Mouse (Mus musculus) cerebellum, adult 2 months (tissue): Measurements from ENCODE around the gene Cabp2. TPM values are rescaled to one million over a fixed set of nuclear protein-coding genes. Genes with fewer than 3 reads are reported as not detected.

Source experiments
- DNase-seq, 2 experiments: peaks; one replicate each; pipeline ENCODE4 v3.0.0; 2021
- H3K27ac ChIP-seq: fragments of 200-500 bp; 2 replicates; pipeline ENCODE4 v1.5.1; 2012; ENCODE audit warnings: low read length, control low read depth, inconsistent platforms; ENCODE audit not compliant: insufficient read depth
- H3K27me3 ChIP-seq: fragments of 200-500 bp; 2 replicates; pipeline ENCODE4 v1.6.1; 2012; ENCODE audit warnings: inconsistent platforms, mild to moderate bottlenecking, low read length, moderate library complexity; ENCODE audit not compliant: control insufficient read depth, insufficient read depth
- H3K4me1 ChIP-seq: fragments of 200-500 bp; 2 replicates; pipeline ENCODE4 v1.6.1; 2011; ENCODE audit warnings: low read length; ENCODE audit not compliant: control insufficient read depth, insufficient read depth
- H3K4me3 ChIP-seq: fragments of 200-500 bp; replicated peaks from 2 replicates; pipeline ENCODE3; 2011; ENCODE audit warnings: mild to moderate bottlenecking, low read depth, low read length, control low read depth; ENCODE audit not compliant: insufficient read depth
- CTCF ChIP-seq: fragments of 200-500 bp; IDR thresholded peaks from 2 replicates; pipeline ENCODE4 v1.5.1; 2011; ENCODE audit warnings: low read depth, mild to moderate bottlenecking, control low read depth, low read length, moderate library complexity, borderline replicate concordance; ENCODE audit not compliant: insufficient read depth
- POLR2A ChIP-seq: fragments of 200-500 bp; IDR thresholded peaks from 2 replicates; pipeline ENCODE4 v1.6.1; 2011; ENCODE audit warnings: low read length, control low read depth, borderline replicate concordance; ENCODE audit not compliant: insufficient read depth
- WGBS: fragments of 180-500 bp; shearing (Covaris S2); methylation state at CpG from one replicate; pipeline ENCODE4 v1.1.7; 2018; 5-methylcytosine and 5-hydroxymethylcytosine counted together
- polyA plus RNA-seq: library from polyadenylated mRNA; depleted of rRNA; stranded (reverse); fragments of >200 nt; gene quantifications from 2 replicates; pipeline ENCODE4 v1.2.3, GENCODE M21; 2012

The Cabp2 gene
- polyA plus RNA-seq, 1 experiment: 5.5 TPM

DNA sequence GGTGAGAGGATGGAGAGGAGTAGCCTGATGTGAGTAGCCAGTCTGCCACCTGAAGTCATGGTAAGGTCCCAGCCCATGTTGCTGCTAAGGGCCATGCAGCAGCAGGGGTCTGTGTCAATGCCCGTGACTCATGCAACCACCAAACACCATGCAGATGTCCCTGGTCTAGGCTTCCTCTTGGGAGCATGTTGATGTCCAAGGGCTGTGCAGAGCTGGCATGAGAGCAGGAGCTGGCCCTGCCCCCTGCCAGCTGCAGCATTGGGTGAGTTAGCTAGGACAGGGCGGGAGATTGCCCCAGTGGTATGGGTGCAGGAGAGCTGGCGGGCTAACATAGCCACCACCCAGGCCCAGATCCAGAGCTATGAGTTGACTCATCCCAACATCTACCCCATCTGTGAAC, 9.1 kb downstream of the Cabp2 start:
- Histone ChIP-seq H3K4me1 (no peaks in the 10 kb centered on the region), H3K27me3 (no peaks in the 10 kb centered on the region), H3K27ac (no peak overlapping the region), H3K4me3 (no peak overlapping the region)
- TF ChIP-seq POLR2A (no peak), CTCF (no peak)
- WGBS: 83% methylated on average over 3 of the region's 3 CpGs
- DNase-seq: no peak

DNA sequence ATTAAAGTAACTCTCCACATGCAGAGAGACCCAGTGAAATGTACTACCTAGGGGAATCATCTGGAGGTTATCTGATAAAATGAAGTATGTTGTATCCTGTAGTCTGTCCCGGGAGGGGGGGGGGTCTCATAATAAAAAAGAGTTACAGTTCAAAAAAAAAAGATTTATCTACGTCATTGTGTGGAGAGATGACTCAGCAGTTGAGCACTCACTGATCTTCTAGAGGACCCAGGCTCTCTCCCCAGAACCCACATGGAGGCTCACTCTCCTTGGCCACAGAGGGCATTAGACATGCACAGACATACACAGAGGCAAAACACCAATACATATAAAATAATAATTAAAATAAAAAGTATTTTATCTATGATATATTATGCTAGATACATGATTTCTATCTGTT, 10.0 kb downstream of the Cabp2 start:
- Histone ChIP-seq H3K4me1 (no peaks in the 10 kb centered on the region), H3K4me3 (no peak overlapping the region), H3K27ac (no peak overlapping the region), H3K27me3 (no peaks in the 10 kb centered on the region)
- TF ChIP-seq CTCF (no peak), POLR2A (no peak)
- 71% methylated on average over 2 of the region's 2 CpGs for WGBS
- no peak for DNase-seq

DNA sequence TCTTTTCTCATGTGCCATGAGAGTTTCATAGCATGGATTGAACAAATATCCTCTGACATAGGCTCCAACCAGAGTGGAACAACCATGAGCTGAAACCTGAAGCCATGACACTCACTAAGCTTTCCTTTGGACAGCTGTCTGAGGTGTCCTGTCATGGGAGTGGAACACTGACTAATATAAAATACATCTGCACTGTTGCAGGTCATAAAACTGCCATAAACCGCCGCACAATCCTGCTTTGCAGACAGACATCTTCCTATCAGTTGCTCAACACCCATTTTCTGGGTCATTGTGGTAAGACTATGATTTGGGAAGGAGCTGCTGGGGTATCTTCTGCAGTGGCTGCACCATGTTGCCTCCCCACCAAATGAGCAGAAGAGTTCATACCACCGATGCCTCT, 11.4 kb downstream of the Cabp2 start:
- 89% methylated on average over 3 of the region's 3 CpGs for WGBS
- TF ChIP-seq POLR2A (no peak), CTCF (no peak)

DNA sequence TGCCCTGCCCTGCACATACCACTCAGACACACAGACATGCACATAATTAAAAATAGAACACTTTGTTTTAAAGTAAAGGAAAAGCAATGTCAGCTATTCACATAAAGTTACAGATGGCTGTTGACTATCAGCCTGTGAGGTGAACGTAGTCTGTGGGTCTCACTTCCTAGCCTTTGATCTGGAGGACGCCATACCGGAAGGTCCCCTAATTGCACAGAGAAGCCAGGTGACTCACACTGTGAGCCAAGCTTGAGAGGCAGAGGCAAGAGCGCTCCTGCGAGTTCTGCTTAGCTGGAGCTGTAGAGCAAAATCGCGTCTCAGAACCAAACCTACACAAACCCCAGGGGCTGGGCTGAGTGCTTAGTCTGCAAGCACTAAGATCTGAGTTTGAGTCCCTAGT, 12.4 kb downstream of the Cabp2 start:
- no peak overlapping the region for H3K4me3 ChIP-seq
- H3K27me3 ChIP-seq: no peaks in the 10 kb centered on the region
- WGBS: 82% methylated on average over 7 of the region's 7 CpGs
- no peak for DNase-seq
- peaks cover 3% of the 10 kb centered on the region; the same call in 1 of the 2 replicates for H3K4me1 ChIP-seq
- TF ChIP-seq POLR2A (no peak), CTCF (no peak)
- H3K27ac ChIP-seq: no peak overlapping the region

More for the DNA sequence above, 11.4 kb downstream of the Cabp2 start:
- H3K27ac ChIP-seq: no peak overlapping the region
- DNase-seq: no peak
- H3K4me1 ChIP-seq: no peaks in the 10 kb centered on the region
- no peak overlapping the region for H3K4me3 ChIP-seq
- no peaks in the 10 kb centered on the region for H3K27me3 ChIP-seq

DNA sequence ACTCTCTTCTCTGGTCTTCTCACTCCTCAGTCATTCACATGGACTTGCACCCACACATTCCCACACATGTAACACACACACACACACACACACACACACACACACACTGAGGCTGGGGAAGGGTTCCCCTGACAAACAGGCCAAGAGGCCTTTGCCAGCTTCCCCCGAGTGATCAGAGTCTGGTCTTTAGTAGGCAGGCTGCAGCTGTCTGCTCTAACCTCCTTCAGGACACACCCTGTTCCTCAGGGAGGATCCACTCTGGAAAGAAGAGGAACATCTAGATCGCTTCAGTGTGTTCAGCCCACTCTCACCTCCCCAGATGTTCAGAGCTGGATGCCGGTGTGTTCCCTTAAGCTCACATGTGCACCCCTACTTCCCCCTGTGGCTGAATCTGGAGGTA, 13.0 kb downstream of the Cabp2 start:
- no peak for DNase-seq

DNA sequence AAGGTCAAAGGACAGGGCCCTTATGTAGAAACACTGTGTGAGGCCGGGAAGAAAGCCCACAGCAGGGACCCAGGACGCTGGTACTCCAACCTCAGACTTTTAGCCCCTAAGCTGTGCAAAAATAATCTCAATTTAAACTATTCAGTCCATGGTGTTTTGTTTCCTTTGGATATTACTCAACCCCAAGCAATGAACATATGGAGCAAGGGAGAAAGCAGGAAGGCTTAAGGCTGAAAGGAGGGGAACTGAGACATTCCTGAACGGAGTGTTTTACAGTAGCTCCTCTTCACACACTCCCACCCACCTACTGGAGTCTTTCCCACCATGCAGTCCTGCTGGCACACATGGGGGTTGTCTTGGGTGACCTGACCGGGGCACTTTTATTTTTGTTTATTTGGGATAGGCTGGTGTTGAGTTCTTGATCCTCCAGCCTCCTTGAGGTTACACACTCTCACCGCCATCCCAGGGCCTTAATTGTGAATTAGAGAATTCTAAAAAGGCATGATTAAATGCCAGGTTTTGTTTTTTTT, 13.5 kb downstream of the Cabp2 start:
- no peaks in the 10 kb centered on the region for H3K27me3 ChIP-seq
- H3K4me3 ChIP-seq: no peak overlapping the region
- no peak for TF ChIP-seq CTCF
- TF ChIP-seq POLR2A: no peak
- H3K4me1 ChIP-seq: peaks cover 8% of the 10 kb centered on the region; the same call in 1 of the 2 replicates
- no peak overlapping the region for H3K27ac ChIP-seq
- 77% methylated on average over 5 of the region's 5 CpGs for WGBS
- no peak for DNase-seq

More for the DNA sequence above, 13.0 kb downstream of the Cabp2 start:
- H3K4me1 ChIP-seq: peaks cover 5% of the 10 kb centered on the region; the same call in 1 of the 2 replicates
- no peak overlapping the region for H3K4me3 ChIP-seq
- no peak for TF ChIP-seq CTCF
- no peak for TF ChIP-seq POLR2A
- 75% methylated on average over 3 of the region's 3 CpGs for WGBS
- H3K27me3 ChIP-seq: no peaks in the 10 kb centered on the region
- H3K27ac ChIP-seq: no peak overlapping the region

DNA sequence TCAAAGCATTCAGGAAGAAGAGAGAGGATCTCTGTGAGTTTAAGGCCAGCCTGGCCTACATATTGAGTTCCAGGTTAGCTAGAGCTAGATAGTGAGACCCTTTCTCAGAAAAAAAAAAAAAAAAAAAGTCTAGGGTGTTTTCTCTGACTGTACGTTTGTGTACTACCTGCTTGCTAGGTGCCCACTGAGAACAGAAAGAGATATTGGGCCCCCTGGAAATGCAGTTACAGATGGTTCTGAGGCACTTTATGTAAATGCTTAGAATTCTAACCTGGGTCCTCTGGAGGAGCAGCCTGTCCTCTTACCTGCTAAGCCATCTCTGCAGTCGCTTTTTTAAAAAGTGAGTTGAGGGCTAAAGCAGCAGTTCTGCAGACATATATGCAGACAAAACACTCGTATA, 14.4 kb downstream of the Cabp2 start:
- DNase-seq: no peak
- Histone ChIP-seq H3K27me3 (no peaks in the 10 kb centered on the region), H3K4me1 (peaks cover 8% of the 10 kb centered on the region; the same call in 1 of the 2 replicates), H3K27ac (no peak overlapping the region), H3K4me3 (no peak overlapping the region)
- 83% methylated on average over 3 of the region's 3 CpGs for WGBS
- TF ChIP-seq CTCF (no peak), POLR2A (no peak)

DNA sequence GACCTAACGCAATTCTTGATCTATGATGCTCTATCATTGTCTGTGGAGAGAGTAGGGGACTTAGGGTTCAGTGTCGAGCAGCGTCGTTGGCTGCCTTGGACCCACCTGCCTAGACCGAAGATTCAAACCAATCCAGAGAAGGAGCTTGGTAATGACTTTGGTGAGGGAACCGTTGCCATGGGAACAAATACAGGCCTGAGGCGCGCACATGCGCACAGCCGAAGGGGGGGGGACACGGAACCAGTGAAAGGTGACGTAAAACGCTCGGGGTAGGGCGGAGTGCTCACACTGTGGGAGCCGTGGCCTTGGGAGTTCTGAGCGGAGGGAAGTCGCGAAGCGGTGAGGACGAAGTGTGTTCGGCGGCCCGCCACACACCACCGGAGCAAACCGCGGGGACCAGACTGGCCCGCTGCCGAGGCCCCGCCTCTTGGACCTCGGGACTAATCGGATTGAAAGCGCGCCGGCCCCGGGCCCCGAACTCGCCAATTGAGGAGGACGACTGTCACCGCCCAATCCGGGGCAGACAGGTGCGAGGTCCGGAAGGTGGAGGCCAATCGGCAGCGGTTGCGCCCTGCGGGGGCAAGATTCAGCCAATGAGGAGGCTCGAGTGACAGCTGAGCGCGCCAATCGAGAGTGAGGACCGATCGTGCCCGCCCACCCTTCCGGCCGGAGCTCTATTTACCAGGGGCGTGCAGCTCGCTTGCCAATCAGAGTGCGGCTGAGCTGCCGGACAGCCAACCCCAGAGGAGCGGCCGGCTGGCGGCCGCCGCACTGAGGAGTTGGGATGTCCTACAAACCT, 15.5 kb downstream of the Cabp2 start, which contains the start of gene Cdk2ap2:
Gene Cdk2ap2, plus strand, starts transcription at position 541 of the 799 bp plus-strand sequence.
- Histone ChIP-seq H3K27me3 (no peaks in the 10 kb centered on the region), H3K4me1 (peaks cover 12% of the 10 kb centered on the region; the same call in 1 of the 2 replicates), H3K27ac (peak within 1 kb of the TSS; percentile 87), H3K4me3 (peak within 1 kb of the TSS; percentile 70)
- WGBS: under 1% methylated on average over 64 of the region's 65 CpGs
- no peak for TF ChIP-seq CTCF
- peak; percentile 89 for TF ChIP-seq POLR2A
- peak; percentile 100 for DNase-seq
